Mouse (Mus musculus): Measurements from ENCODE around the gene Plppr3.

DNA sequence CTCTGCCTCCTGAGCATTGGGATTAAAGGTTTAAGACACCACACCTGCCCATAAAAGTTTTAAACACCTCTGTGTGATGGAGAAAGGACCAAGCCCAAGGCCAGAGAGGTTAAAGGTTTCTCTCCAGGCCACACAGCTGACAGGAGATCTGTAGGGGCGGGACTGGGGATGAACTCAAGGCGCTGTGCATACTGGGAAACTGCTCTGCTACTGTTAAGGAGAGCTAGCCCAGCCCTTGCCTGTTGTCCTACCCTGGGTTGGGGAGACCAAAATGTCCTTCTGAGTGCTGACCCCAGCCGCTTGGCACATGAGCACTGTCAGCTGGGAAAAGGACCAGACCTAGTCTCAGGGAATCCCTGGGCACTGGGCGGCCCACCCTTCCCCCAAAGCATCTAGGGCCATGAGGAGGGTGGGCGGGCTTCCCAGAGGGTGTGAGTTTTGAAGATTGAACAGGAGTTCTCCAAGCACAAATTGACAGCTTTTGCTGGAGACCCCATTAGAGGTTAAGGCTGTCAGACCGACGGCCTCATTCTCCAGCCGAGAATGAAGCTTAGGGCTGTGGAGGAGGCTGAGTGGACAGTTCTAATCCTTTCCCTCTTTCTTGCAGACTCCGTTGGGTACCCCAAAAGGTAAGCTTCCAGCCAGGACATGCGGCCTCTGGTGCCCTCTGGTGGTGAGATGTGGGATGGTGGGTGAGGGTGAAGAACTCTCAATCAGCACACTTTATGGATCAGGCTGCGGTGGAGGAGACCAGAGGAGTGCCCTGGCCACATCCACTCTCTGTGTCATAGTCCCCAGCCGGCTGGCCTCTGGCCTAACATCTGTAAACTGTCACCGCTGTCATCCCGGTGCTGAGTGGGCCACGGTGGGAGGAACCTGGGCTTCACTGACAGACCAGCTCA, 62.4 kb downstream of the Plppr3 start:
- TF ChIP-seq ZC3H11A (IDR thresholded peaks at IDR 0.05; ENCODE audit: borderline replicate concordance, low read depth, low read length) (no peak; the same call in 1 of the 2 replicates), ZNF384 (IDR thresholded peaks at IDR 0.05; ENCODE audit: low read depth, low read length) (no peak), CHD2 (IDR thresholded peaks at IDR 0.05; ENCODE audit: low read depth, low read length) (no peak), HCFC1 (IDR thresholded peaks at IDR 0.05; ENCODE audit: borderline replicate concordance, insufficient read depth, low read length) (no peak), MAFK (IDR thresholded peaks at IDR 0.05; ENCODE audit: insufficient read depth, low read depth, low read length) (no peak)
